ENCODE assay signal across 23 mouse cellular contexts in genomic region chr7:24630116-24630880, GRCm38 (mm10). TPM values are rescaled to one million over a fixed set of nuclear protein-coding genes. Genes with fewer than 3 reads are reported as not detected.
"Had no signal": no experiment of that assay in that cellular context is flagged by ENCODE, and none has a peak within 500 bp of the region (broad histone marks: within the 10 kb centered on the region; RNA-seq: fewer than 3 reads in every experiment).

No protein-coding gene starts in this region.

- DNase-seq: kidney, adult 11 months; kidney, adult 9 months; kidney, postnatal 36 days; layer of hippocampus, adult 9-11 months; layer of hippocampus, postnatal 36 days; lung, adult 2 months; lung, postnatal 36 days; thymus, adult 2 months; thymus, postnatal 25 days had no signal

- H3K9me3 ChIP-seq: limb, embryonic 13.5 days; liver, embryonic 15.5 days; midbrain, embryonic 15.5 days; neural tube, embryonic 12.5 days had no signal

- H3K4me3 ChIP-seq: limb, embryonic 13.5 days; liver, embryonic 15.5 days; midbrain, embryonic 15.5 days; neural tube, embryonic 12.5 days had no signal

- H3K4me1 ChIP-seq: limb, embryonic 13.5 days; neural tube, embryonic 12.5 days had no signal

- H3K27ac ChIP-seq: kidney, postnatal 0 days; limb, embryonic 13.5 days; liver, embryonic 15.5 days; midbrain, embryonic 15.5 days; neural tube, embryonic 12.5 days had no signal

- H3K4me2 ChIP-seq: liver, embryonic 15.5 days; midbrain, embryonic 15.5 days; neural tube, embryonic 12.5 days had no signal

- ATAC-seq: lung, postnatal 0 days; midbrain, embryonic 15.5 days had no signal

- H3K27me3 ChIP-seq: midbrain, embryonic 15.5 days; neural tube, embryonic 12.5 days had no signal

- H3K9ac ChIP-seq: limb, embryonic 13.5 days; liver, embryonic 15.5 days; midbrain, embryonic 15.5 days; neural tube, embryonic 12.5 days had no signal

- H3K36me3 ChIP-seq: limb, embryonic 13.5 days; liver, embryonic 15.5 days; midbrain, embryonic 15.5 days; neural tube, embryonic 12.5 days had no signal

RNA-seq across cellular contexts. Expression of gene Lypd3, which starts 6.1 kb away (rescaled TPM):
- total RNA-seq: megakaryocyte progenitor cell, adult 5-6 weeks; monocyte, adult 5-6 weeks; neutrophil, adult 5-6 weeks had no signal
- polyA plus RNA-seq: liver, embryonic 15.5 days; lung, postnatal 0 days; spleen, adult 2 months had no signal

RNA-seq across cellular contexts. Expression of gene Phldb3, which starts 19.7 kb away (rescaled TPM):
- polyA plus RNA-seq: midbrain, embryonic 15.5 days; neural tube, embryonic 12.5 days had no signal

RNA-seq across cellular contexts. Expression of gene Zfp575, which starts 42.9 kb away (rescaled TPM):
- total RNA-seq: monocyte, adult 5-6 weeks; neutrophil, adult 5-6 weeks had no signal

RNA-seq across cellular contexts. Expression of gene Tex101, which starts 46.2 kb away (rescaled TPM):
- total RNA-seq: layer of hippocampus, adult 18-20 months; layer of hippocampus, postnatal 36 days; left cerebral cortex, adult 8-10 months; left cerebral cortex, postnatal 36 days; megakaryocyte progenitor cell, adult 5-6 weeks; monocyte, adult 5-6 weeks; neutrophil, adult 5-6 weeks had no signal
- polyA plus RNA-seq: kidney, postnatal 0 days; limb, embryonic 13.5 days; liver, embryonic 11.5 days; lung, adult 2 months; lung, postnatal 0 days; midbrain, embryonic 15.5 days; neural tube, embryonic 12.5 days; spleen, adult 2 months had no signal
